Mouse (Mus musculus): Measurements from ENCODE around the gene Cpeb2. TPM values are rescaled to one million over a fixed set of nuclear protein-coding genes. Genes with fewer than 3 reads are reported as not detected.

The Cpeb2 gene
- 22.0 TPM for polyA plus RNA-seq (2017; shearing (Covaris generic))

DNA sequence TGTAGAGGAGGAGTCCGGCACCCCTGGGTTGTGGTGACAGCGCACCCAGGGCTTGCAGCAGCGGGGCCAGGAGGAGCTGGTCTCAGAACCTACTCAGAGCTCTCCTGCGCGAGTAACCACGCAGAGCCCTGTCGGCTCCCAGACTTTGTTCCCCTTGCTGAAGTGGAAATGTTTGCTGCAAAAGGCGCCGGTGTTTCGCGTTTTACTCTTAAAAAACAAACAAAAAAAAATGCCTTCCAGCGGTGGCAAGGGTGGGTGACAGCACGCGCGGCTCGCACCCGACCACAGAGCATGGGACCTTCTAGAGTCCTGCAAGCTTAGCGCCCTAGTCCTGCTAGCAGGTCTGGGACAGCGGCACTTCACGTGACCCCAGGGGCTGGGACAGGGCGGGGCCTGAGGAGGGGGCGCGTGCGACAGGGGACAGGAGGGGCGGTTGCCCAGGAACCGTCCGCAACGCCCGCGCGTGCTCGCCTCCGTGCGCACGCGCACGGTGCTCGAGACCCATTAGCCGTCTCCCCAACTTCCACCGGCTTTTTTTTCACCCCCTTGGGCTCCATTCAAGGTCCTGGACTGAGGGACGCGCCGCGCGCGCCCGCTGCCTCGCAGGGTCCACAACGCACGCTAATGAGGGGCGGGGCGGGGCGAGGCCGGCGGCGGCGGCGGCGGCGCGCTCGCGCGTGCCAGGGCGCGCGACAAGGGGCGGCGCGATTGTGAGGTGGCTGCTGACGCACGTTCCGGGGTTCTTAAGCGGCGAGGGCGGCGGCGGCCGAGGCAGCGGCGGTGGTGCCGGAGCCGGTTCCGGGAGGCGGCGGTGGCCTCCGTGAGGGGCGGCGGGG lies at the start of gene Cpeb2:
Cpeb2 (plus strand) TSS at position 691 of the 836 bp plus-strand sequence.

